Mouse (Mus musculus) neural tube, postnatal 0 days (tissue): ENCODE data around the gene Ermard. TPM values are rescaled to one million over a fixed set of nuclear protein-coding genes. Genes with fewer than 3 reads are reported as not detected.

Experiments
- polyA plus RNA-seq: library from polyadenylated mRNA; unstranded; fragments of >200 nt; fragmentation: Nextera tagmentation; extraction: Ambion mirVana; gene quantifications from 2 replicates; pipeline ENCODE4 v1.2.1, GENCODE M21; 2015

The Ermard gene
- 58.2 and 66.2 TPM in 2 replicates for polyA plus RNA-seq

DNA sequence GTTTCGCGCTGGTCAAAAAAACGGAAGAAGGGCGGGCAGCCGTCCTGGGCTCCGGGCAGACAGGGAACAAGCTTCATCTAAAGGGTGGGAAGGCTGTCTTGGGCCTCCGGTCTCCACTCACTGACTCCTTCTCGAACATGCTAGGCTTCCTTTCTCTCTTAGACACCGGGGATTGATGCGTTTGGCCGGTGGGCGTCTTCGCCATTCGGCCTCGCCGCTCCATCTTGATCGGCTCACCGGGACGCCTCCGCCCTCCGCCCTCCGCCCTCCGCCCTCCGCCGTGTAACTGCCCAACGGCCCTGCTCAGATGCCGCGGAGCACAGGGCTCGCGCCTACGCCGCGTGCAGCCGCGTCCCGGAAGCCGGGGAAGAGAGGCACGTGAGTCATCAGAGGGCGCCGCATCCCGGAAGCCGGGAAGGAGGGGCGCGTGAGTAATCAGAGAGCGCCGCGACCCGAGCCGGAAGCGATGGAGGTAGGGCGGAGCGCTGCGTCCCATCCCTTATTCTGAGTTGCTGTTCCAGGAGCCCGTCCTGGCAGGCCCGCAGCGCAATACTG lies at the start of gene Ermard, which contains the start of the genes Tcte3 and Gm3448:
TSS of gene Ermard (plus strand) at position 34 of the 555 bp plus-strand sequence.
TSS of gene Tcte3 (minus strand) at position 314 of the 555 bp plus-strand sequence.
TSS of gene Gm3448 (minus strand) at position 363 of the 555 bp plus-strand sequence.

DNA sequence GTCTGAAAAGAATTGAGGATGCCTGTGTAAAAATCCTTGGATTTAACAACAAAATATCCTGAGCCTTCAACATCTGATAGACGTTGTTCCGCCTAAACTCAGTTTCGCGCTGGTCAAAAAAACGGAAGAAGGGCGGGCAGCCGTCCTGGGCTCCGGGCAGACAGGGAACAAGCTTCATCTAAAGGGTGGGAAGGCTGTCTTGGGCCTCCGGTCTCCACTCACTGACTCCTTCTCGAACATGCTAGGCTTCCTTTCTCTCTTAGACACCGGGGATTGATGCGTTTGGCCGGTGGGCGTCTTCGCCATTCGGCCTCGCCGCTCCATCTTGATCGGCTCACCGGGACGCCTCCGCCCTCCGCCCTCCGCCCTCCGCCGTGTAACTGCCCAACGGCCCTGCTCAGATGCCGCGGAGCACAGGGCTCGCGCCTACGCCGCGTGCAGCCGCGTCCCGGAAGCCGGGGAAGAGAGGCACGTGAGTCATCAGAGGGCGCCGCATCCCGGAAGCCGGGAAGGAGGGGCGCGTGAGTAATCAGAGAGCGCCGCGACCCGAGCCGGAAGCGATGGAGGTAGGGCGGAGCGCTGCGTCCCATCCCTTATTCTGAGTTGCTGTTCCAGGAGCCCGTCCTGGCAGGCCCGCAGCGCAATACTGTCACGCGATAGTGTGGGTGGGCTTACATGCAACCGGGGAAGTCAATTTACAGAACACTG lies 31.1 kb upstream of the Ermard start, which contains the start of gene Gm3435:
TSS of gene Gm3435 (plus strand) at position 471 of the 708 bp plus-strand sequence.

Other genes with a start within 250 kb of the Ermard start
- 12.2 and 12.9 TPM in 2 replicates for gene Wdr27, start 98.0 kb upstream of the Ermard start, polyA plus RNA-seq
- gene 1600012H06Rik, start 98.0 kb upstream of the Ermard start, polyA plus RNA-seq, result 20.4 and 24.6 TPM in 2 replicates
- gene Phf10, start 79.9 kb upstream of the Ermard start, polyA plus RNA-seq, result 15.4 and 21.4 TPM in 2 replicates
- 5.2 and 5.6 TPM in 2 replicates for gene 9030025P20Rik, start 62.7 kb upstream of the Ermard start, polyA plus RNA-seq
- gene Gm3417, start 62.4 kb upstream of the Ermard start, polyA plus RNA-seq, result 1.7 TPM in 1 of 2 replicates, not detected in the other
- 6.3 and 7.0 TPM in 2 replicates for gene Gm3435, start 31.0 kb upstream of the Ermard start, polyA plus RNA-seq
- gene Tcte3, start 280 bp downstream of the Ermard start, polyA plus RNA-seq, result 0.90 and 1.4 TPM in 2 replicates
- 3.4 and 4.9 TPM in 2 replicates for gene Gm3448, start 329 bp downstream of the Ermard start, polyA plus RNA-seq